Mouse (Mus musculus): ENCODE measurements around the gene Tnni2. TPM values are rescaled to one million over a fixed set of nuclear protein-coding genes. Genes with fewer than 3 reads are reported as not detected.

The Tnni2 gene
- total RNA-seq, 2 experiments from 2014 or later = 79.5 to 219 TPM

DNA sequence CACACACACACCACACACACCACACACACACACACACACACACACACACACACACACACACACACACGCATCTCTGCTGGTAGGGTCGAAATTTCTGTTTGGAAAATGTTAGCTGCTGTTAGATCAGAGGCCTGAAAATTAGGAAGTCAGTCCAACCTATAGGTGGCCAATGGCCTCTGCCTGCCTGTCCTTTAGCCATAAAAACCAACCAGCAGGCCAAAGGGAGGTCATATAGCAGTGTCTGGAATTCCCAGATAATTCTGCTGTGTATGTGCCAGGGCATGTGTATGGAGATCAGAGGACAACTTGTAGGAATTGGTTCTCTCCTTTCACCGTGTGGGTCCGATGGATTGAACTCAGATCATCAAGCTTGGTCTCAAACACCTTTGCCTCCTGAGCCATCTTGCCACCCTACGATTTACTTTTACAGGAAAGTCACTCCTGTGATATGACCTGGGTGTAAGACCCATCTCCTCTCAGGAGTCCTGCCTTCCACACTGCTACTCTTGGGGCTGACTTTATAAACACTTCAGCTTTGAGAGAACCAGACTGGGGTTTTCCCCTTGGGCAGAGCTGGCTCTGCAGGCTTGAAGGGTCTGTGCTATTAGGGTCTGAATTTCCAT, 17.2 kb downstream of the Tnni2 start:
- no peak for DNase-seq (ENCODE audit: low spot score in 2 of 2)

DNA sequence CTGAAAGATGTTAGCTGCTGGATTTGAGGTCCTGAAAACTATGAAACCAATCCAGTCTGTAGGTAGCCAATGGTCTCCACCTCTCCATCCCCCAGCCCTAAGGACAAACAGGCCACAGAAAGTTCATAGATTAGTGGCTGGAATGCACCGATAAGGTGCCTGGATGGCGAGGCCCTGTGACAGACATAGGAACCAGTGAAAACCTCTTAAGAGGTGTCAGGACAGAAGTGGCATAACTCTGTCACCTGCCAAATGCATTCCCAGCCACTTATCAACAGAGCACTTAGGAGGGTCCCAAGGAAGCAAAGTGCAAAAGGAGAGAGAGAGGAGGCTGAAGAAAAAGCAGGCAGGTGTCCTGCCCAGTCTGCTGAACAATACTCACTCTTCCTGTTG, 17.7 kb downstream of the Tnni2 start:
- no peak for DNase-seq (ENCODE audit: low spot score in 2 of 2)

DNA sequence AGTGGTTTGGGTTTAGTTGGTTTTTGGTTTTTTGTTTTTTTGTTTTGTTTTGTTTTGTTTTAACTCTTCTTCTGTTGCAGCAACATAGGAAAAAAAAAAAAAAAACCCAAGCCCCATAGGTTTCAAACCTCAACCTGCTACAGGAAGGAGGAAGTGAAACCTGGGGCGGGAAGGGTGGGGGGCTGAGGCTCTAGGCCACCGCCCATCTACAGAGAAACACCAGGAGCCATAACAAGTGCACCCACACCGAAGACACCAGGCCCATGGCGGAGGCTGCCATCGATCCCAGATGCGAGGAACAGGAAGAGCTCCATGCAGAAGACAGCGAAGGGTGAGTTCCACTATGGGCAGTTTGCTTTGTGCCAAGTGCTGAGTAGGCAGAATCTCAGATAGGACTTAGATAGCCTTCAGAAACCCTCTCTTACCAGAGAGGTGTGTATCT, 19.0 kb downstream of the Tnni2 start, which contains the start of gene Lsp1:
TSS of gene Lsp1 (plus strand) at position 174 of the 442 bp plus-strand sequence.
- DNase-seq (ENCODE audit: low spot score in 2 of 2) = no peak

DNA sequence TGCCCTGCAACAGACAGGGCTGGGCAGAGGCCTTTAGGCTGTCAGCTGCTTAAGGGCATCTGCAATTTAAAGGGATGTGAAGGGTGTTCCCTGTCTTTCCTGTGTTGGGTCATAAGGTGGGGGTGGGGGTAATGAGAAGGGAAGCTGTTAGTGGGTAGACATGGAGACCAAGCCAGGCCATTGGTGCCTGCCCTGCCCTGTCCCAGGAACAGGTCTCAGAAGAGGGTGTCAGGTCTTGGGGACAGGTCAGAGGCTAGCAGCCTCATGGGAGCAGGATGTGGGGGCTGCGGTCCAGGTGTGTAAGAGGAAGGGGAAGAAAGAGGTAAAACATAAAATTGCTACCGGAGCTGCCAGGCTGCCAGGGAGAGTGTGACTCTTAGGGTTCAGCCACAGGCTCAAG, 19.8 kb downstream of the Tnni2 start:
- DNase-seq (ENCODE audit: low spot score in 2 of 2) = no peak

DNA sequence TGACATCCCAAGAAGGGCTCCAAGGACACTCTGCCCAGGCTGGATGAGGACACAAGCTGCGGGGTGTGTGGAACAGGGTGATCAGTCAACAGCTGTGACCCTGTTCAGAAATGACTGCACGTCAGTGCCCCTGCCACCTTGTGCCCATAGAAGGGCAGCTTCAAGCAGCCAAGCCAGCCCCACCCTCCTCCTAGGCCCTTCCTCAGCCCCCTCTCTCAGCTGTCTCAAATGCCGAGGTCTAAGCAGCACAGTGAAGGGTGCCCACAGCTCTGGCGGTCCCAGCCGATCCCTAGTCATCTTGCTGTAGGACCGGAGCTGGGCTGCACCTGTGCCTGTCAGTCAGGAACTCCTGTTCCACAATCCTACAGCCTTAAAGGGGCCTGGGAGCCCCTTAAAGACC, 20.6 kb downstream of the Tnni2 start:
- no peak for DNase-seq (ENCODE audit: low spot score in 2 of 2)

DNA sequence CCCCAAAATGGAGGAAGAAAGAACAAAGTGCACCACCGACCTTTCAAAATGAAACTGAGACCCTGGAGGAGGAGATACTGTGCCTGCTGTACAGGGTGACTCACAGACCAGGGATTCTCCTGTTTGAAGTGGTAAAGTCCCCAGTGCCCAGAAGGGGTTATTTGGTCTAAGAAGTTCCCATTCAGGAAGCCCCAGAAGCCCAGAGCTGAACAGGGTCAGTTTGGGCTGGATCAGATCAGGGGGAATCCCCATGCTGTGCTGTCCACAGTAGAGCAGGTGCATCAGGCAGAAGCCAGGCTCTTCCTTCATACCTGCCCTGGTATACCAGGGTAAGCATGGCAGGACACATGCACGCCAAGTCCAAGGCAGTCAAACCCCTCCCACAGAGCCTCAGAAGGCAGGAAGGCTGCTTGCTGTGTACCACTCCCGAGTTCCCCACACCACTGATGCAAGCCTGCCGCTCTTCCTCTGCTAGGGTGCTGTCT, 21.0 kb downstream of the Tnni2 start:
- no peak for DNase-seq (ENCODE audit: low spot score in 2 of 2)

DNA sequence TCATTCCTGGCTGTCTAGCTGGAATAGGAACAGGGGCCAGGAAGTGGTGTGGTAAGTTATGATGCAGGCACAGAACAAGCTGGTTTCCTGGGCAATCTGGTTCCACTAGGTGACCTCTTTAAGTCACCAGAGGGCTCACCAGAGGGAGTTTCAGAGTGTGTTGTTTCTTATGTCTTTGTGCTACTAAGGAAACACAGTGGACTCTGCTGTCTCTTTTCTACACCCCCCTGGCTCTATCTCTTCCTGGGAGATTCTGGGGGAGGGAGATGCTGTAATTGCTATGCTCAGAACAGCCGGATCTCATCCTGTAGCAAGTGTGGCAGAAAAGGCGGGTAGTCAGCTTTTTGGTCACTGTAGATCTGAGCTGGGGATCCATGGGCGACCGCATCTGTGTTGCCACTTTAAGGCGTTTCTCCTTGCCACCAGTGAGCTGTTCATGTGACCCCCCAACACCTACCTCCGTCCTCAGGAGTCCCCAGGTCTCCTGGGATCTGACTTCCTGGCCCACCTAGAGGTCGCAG, 28.6 kb downstream of the Tnni2 start:
- DNase-seq (ENCODE audit: low spot score in 2 of 2) = no peak

DNA sequence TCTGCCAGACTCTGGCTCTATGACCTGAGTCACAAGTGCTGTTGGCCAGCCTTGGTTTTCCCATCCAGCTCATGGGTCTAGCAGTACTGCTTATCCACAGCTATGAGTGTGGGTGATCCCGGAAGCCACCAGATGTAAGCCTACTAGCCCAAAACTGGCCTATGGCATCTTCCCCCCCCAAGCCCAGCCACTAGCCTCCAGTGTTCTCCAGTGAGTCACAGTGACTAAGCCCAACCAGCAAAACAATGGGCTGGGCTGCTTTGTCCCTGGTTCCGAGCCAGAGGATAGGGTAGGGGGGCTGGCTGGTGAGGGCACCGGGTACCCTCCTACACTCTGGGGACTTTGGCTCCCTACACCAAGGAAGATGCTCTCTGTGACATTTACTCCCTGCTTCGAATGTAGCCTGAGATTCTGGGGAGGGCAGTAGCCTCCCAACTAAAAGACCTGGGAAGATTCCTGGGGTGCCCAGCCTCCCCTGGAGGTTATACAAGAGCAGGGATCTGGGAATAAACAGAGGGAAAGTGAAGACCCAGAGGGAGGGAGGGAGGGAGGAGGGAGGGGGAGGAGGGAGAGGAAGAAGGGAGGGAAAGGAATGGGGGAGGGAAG, 29.3 kb downstream of the Tnni2 start:
- DNase-seq (ENCODE audit: low spot score in 2 of 2) = no peak

DNA sequence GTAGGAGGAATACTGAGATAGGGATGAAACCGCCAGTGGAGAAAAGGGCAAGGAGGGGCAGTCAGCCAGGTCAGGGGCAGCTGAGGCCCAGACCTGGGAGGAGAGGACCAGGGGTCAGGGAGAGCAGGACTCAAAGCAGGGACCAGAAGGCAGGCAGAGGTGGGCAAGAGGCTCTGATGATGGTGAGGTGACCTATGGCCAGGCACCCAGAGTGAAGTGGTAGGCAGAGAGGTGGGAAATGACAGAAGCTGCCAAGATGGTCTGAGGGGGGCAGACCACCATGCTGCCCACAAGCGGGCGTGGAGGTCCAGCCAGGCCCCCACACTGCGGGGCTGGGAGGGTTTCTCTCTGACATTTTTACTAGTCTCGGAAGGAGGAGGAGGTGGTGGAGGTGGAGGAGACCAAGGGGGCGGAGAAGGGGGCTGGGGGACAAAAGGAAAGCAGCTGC, 29.8 kb downstream of the Tnni2 start:
- no peak for DNase-seq (ENCODE audit: low spot score in 2 of 2)

DNA sequence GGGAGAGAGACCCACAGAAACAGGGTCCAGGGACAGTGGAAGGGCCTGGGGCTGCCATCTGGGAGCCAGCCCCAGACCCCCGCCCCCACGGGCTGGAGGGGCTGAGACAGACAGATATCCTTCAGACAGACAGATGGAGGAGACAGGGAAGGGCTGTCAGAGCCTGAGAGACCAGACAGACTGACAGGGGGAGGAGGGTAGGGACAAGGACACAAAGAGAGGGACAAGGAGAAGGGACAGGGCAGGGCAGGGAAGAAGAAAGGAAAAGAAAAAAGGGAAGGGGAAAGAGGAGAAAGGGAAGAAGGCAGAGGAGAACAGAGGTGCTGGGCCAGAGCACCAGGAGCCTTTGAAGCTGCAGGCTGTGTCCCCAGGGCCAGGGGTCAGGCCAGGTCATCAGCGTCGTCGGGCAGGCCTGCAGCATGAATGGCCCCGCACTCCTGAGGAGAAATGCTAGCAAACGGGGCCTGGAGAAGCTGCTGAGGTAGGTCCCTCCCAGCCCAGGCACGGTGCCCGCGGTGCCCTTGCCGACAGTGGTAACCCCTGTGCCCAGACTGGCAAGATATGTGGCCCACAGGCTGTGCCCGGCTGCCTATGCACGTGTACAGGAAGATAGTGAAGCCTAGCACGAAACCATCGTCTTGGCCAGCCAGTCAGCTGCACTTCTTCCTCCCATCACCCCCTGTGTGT, 30.4 kb downstream of the Tnni2 start:
- no peak for DNase-seq (ENCODE audit: low spot score in 2 of 2)

DNA sequence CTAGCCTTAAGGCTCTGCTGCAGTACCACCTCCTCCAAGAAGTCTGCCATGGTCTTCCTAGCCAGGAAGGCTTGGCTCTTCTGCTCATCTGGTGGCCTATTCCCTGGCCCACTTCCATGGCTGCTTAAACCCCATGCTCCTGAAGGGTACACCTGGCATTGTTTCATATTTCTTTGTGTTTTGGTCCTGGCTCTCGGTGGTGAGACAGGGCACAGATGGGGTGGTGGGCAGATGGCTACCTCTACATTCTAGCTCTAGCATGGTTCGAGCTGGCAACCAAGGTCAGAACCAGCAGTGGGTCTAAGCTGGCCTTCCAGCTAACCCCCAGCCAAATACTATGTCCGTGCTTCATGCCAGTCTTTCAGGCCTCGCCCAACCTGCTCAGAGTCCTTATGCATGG, 31.3 kb downstream of the Tnni2 start:
- no peak for DNase-seq (ENCODE audit: low spot score in 2 of 2)

DNA sequence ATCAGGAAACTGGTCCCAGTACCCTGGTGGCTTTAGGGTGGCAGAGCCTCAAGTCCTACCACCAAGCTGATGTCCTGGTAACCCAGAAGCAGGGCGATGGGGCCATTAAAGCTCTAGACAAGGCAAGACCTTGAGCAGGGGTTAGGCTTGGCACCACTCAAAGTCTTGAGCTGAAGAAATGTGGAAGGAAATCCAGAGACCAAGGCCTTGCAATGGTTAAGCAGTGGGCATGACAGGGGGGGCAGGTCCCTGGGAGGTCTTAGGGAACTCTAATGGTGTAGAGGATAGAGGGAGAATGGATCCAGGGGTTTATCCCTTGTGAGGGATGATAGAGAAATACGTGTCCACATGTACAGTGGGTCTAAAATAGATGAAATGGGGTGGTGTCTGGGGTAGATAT, 31.9 kb downstream of the Tnni2 start:
- no peak for DNase-seq (ENCODE audit: low spot score in 2 of 2)

DNA sequence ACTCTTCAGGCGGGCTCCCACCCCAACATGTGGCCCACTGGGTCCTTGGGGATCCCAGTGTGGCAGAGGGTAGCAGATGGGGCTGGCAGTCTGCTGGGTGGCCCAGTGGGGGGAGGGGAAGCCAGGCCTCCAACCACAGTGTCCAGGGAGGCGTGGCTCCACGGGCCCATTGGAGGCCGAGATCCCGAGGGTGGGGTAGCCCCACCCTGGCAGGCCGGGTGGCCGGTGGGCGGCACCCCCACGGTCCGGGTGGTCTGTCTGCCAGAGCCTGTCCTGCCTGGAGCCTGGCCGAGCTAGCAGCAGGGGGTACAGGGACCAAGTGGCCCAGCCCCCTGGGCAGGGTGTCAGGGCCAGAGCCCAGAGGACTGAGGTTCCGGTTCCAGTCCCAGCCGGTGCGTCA, 33.2 kb downstream of the Tnni2 start:
- no peak for DNase-seq (ENCODE audit: low spot score in 2 of 2)

DNA sequence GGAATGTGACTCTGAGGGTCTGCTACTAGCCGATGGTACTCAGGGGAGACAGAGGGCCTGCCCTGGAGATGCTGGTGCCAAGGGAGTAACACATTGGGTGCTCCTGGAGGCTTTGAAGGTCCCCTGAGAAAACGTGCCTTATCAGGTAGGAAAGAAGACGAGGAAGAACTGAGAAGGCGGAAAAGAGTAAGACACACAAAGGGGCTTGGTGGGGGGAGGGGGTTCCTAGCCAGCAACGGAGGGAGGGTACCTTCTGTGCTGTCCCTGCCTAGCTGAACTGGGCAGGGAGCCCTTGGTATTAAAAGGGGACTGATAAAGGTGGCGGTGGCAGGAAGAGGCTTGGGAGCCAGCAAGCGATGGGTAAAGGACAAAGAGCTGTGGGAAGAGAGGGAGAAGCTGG, 34.0 kb downstream of the Tnni2 start:
- DNase-seq (ENCODE audit: low spot score in 2 of 2) = no peak

DNA sequence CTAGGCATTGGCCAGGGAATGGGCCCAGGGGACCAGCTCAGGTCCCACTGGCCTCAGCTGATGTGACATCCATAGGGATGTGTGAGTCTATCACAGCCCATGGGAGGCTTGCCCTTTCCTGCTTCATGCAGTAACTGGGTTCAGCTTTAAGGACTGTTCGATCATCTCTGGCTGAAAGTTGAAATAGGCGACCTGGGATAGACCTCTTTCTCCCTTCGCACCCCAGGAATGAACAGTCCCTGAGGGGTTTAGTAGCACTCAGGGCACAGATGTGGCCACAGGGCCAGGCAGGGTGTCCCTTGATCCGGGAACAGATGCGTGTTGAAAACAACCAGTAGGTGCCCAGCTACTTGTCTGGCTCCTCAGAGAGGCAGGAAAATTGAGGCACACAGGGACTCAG, 34.7 kb downstream of the Tnni2 start:
- DNase-seq (ENCODE audit: low spot score in 2 of 2) = no peak

DNA sequence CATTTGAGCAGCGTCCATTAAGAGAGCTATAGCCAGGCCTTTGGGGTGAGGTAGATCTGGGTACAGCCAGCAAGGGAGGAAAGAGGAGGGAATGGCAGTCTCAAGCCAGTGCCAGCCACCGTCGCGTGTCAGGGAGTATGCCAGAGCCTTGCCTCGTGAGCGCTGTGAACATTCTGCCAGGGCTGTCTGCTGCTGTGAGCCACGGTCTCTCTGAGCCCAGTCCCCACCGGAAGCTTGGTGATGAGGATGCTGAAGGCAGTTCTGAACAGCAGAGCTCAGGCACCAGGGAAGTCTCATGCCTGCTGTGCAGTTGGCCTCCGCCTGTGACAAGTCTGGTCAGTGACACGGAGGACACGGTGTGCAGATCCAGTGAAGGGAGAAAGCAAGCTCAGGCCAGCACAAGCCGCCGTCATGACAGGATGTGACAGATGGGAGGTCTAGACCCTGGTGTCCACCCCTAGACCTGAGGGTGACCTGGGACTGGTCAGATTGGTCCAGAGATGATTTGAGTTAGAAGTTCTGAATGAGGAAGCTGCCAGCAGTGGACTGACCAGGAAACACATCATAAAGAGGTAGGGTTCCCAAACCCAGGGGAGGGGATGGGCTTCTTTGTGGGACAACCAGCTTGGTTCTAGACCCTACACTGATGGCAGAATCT, 35.3 kb downstream of the Tnni2 start:
- no peak for DNase-seq (ENCODE audit: low spot score in 2 of 2)

DNA sequence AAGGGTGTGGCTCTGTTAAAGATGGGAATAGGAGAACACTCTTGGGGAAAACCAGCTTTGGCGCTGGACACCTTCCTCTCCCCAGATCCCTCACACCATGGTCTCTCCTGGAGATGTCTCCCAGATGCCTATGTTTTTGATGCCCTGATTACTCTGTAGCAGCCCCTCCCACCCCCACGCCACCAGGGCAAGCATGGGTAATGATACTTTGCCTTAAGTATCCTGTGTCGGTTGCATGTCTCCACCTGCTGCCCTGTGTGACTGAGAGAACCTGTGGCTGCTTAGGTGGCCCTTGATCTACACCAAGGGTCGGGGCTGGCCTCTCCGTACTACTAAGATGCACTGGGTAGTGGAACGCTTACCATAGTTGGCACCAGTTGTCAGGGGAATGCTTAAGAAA, 36.4 kb downstream of the Tnni2 start:
- DNase-seq (ENCODE audit: low spot score in 2 of 2) = no peak

DNA sequence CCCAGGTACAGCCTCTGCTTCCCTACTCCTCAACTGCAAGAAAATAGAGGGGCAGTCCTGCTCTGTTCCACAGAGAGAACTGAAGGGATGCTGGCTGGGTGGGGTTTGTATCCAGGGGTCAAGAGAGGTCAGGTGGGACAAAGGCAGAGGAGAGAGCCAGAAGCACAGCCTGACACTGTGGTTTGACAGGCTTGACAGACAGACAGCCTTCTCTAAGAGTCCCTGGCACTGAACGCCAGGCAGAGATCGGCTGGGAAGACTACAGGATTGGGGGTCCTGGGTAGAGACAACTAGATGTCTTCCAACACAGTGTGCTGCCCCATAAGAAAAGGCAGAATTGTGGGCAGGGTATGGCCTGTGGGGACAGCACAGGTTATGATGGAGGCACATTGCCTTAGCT, 37.0 kb downstream of the Tnni2 start:
- DNase-seq (ENCODE audit: low spot score in 2 of 2) = no peak

DNA sequence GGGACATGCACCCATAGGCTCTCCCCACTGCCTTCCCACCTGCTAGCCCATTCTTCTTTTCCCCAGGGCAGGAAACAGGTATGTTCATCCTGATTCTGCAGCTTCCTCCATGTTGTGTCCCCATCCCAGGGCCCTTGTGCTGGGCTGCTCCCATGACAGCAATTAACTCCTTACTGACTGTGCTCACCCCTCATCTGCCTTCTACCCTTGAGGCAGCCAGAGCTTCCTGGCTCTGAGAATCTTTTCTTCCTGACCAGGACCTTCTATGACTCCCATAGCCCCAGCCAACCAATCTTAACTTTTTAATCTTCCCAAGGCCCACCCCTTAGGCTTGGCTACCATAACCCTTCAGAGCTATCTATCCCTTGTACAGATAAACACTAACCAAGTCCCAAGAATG, 37.7 kb downstream of the Tnni2 start:
- no peak for DNase-seq (ENCODE audit: low spot score in 2 of 2)

DNA sequence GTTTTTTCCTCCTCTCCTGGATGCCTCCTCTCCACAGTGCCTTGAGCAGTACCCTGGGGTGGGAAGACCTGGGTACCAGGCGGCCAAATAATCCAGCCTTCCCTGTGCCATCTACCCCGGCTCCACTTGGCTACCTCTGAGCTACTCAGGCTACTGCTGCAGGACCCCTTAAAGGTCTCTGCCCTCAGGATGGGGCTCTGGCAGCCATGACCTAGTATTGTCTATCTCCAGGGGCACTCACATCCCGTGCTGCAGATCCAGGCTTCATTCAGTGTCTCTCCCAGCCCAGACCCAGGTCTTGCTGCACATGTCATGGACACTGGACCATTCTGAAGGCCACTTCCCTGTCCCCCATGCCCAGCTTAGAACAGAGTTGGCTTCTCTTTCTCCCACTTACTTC, 38.3 kb downstream of the Tnni2 start:
- DNase-seq (ENCODE audit: low spot score in 2 of 2) = no peak

DNA sequence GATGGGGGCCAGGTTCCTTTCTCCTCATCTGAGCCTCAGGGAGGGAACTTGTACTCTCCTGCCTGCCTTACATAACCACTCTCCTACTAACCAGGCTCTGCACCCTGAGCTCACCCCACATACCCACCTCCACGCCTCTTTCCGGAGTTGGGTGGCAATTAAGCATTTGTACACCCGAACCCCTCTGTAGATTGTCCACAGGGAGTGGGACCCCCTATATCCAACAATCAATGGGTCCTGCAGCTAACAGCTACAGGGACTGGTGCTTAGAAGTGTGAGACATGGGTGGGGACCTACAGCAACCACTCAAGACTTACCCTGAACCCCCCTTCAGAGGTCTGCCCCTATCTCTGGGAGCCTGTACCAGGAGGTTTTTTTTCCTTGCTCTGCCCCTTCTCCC, 39.1 kb downstream of the Tnni2 start:
- no peak for DNase-seq (ENCODE audit: low spot score in 2 of 2)

DNA sequence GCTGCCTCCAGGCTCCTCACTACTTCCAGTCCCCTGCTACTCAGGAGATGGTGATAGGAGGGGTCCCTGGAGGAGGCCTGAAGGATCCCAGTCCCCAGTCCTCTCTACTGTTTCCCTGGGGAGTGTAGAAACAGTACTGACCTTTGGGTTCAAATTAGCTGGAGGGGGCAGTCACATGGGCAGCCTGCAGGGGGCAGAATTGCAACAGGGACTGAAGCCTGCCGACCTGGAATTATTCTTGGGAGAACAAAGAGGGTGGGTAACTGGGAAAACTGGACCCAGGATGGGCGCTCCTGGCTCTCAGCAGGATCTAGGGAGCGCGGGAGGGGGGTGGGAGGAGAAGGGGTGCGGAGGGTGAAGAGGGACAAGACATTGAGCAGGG, 39.6 kb downstream of the Tnni2 start:
- peak in 1 of 2 experiments; percentile 56 for DNase-seq (ENCODE audit: low spot score in 2 of 2)
